Mouse (Mus musculus): Measurements from ENCODE around the gene Fam213b. TPM values are rescaled to one million over a fixed set of nuclear protein-coding genes. Genes with fewer than 3 reads are reported as not detected.
A peak's percentile ranks its signal among the peaks of the same experiment; 100 is the strongest.

Fam213b gene
- polyA plus RNA-seq (2016; fragmentation: Nextera tagmentation; extraction: Ambion mirVana): 35.8 and 38.5 TPM in 2 replicates

DNA sequence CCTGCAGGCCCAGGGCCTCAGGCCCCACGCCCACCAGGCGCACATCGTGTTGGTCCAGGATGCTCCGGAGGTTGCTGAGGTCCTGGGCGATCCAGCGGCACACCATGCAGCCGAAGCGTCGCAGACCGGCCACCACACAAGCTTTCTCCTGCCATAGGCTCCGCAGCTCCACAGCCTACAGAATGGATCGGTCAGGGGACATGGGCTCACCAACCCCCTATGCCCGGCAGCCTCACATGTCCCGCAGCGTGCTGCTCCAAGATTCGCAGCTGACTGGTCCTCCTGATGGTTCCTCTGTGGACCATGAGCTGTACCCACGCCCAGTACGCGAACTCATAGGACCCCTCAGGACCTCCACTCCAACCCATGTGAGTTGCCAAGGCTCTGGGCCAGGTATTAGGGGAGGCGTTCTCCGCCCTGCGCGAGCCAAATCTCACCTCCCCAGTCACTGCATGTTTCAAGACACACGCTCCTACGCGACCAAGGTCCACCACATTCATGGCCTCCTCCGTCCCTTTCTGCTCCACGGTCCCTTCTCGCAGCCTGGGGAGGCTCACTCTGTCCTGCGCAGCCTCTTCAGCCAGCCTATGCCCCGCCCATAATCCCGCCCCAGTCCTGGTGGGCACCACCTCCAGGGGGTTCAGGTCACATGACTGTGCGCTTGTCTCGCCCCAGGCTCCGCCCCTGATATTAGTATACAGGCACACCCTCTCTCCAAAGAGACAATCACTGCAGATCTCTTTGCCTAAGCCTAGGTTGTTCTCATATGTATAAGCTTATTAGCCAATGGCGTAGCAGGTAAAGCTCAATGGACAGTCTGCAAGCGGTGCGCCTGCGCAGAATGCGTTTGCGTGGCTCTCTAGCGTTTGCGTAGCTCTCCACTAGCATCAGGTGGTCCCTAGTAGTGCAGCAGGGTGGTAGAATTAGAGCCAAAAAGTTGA, at the start of gene Fam213b:
TSS of gene Fam213b (minus strand) at position 630 of the 941 bp plus-strand sequence.
- peak within 1 kb of the TSS; percentile 79 for H3K9ac ChIP-seq
- H3K9me3 ChIP-seq (replicated peaks): no peaks in the 10 kb centered on the region
- ATAC-seq (ENCODE audit: insufficient number of reproducible peaks, low FRiP score): peak; percentile 98
- WGBS: 3% methylated on average over 43 of the region's 43 CpGs
- peak within 1 kb of the TSS; percentile 55 for H3K4me3 ChIP-seq
- H3K36me3 ChIP-seq: no peaks in the 10 kb centered on the region
- H3K4me1 ChIP-seq (replicated peaks): peaks cover 16% of the 10 kb centered on the region
- peaks cover 30% of the 10 kb centered on the region for H3K27me3 ChIP-seq (replicated peaks)
- peak within 1 kb of the TSS; percentile 36; the same call in 1 of the 2 replicates for H3K27ac ChIP-seq (ENCODE audit: poor library complexity, severe bottlenecking)
- peak within 1 kb of the TSS; percentile 92 for H3K4me2 ChIP-seq

DNA sequence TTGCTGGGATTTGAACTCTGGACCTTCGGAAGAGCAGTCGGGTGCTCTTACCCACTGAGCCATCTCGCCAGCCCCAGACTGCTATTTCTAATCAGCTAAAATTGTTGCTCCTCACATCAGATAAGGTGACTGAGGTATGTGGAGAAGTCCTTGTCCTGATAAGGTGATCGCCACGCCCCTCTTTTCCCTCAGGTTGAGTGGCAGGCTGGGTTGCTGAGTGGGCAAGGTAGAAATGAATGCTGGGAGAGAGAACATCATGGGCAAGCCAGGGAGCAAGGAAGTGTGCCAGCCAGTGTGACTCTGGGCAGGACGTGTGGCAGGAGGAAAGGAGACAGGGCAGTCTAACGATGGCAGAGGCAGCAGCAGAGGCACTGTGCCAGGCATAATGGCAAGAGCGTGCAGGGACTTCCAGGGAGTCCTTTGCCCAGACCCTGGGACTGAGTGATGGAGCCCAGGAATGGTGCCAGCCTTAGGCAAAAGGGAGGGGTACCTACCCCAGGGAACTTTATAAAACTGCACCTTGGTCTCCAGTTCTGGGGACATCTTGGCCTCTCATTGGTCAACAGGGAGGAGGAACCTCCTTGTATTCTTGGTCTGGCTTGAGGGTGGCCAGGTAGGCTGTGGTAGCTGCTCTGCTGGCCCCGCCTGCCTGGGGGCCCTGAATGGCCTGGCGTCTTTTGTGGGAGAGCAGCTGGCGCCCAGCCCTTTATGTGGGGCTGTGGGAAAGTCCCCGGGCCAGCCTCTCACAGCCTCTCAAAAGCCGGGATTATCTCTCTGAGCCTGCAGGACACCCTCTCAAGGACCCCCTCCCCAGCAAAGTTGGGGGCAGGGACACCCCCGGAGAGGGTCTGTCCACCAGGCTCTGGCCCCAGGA, 49.4 kb upstream of the Fam213b start:
- Histone ChIP-seq H3K27me3 (replicated peaks) (peaks cover 52% of the 10 kb centered on the region), H3K4me2 (no peak overlapping the region), H3K4me3 (no peak overlapping the region), H3K4me1 (replicated peaks) (0 out of 2 replicates have a peak, but pooled peaks cover 11% of the 10 kb centered on the region), H3K9me3 (replicated peaks) (no peaks in the 10 kb centered on the region), H3K27ac (ENCODE audit: poor library complexity, severe bottlenecking) (no peak overlapping the region), H3K36me3 (no peaks in the 10 kb centered on the region), H3K9ac (no peak overlapping the region)
- 57% methylated on average over 14 of the region's 14 CpGs for WGBS
- ATAC-seq (ENCODE audit: insufficient number of reproducible peaks, low FRiP score): no peak

DNA sequence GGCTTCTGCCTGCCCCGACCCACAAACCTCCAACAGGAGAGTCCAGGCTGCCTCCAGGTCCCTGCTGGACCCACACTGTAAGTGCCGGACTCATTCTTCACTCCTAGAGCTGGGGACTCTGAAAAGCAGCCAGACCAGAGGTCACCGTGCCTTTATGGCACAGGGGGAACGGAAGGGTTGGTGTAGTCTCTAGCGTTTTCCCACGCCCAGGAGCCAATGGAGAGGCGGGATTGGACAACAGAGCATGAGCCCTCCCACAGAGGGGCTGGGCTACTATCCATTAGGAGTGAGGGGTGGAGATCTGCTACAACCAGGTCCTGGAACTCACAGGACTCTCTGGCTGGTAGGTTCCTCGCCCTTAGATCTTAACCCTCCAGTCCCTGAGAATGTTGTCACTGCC, 47.4 kb upstream of the Fam213b start:
- peaks cover 32% of the 10 kb centered on the region for H3K27me3 ChIP-seq (replicated peaks)
- H3K4me2 ChIP-seq: peak overlapping the region; percentile 65
- peak overlapping the region; percentile 48; the same call in 1 of the 2 replicates for H3K9ac ChIP-seq
- H3K27ac ChIP-seq (ENCODE audit: poor library complexity, severe bottlenecking): no peak overlapping the region
- peak overlapping the region; percentile 36 for H3K4me3 ChIP-seq
- no peaks in the 10 kb centered on the region for H3K9me3 ChIP-seq (replicated peaks)
- 0 out of 2 replicates have a peak, but pooled peaks cover 11% of the 10 kb centered on the region for H3K4me1 ChIP-seq (replicated peaks)
- no peaks in the 10 kb centered on the region for H3K36me3 ChIP-seq
- peak; percentile 79 for ATAC-seq (ENCODE audit: insufficient number of reproducible peaks, low FRiP score)
- 2% methylated on average over 8 of the region's 8 CpGs for WGBS

DNA sequence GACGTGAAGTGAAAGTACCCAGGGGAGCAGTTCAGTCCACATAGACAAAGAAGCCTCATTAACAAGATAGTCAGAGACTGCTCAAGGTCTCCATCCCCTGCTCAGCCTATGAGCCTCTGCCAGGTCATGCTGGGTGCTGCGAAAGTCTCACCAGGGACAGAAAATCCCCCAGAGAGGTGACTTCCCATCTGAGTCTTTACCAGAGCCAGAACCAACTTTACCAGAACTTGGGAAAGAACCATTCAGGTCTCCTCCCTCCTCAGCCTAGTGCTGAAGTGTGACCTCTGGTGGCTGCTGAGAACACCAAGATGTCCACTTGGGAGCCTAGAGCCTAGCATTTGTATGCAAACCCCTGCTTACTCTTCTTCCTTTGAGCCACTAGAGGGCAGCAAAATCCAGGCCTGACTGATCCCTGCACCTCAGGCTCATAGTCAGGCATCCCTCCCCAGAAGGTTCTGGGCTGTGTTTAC, 45.2 kb upstream of the Fam213b start:
- Histone ChIP-seq H3K36me3 (no peaks in the 10 kb centered on the region), H3K4me1 (replicated peaks) (0 out of 2 replicates have a peak, but pooled peaks cover 11% of the 10 kb centered on the region), H3K9ac (no peak overlapping the region), H3K9me3 (replicated peaks) (no peaks in the 10 kb centered on the region), H3K27ac (ENCODE audit: poor library complexity, severe bottlenecking) (no peak overlapping the region), H3K4me3 (no peak overlapping the region), H3K4me2 (no peak overlapping the region), H3K27me3 (replicated peaks) (peaks cover 12% of the 10 kb centered on the region)
- 14% methylated on average over 2 of the region's 2 CpGs for WGBS
- ATAC-seq (ENCODE audit: insufficient number of reproducible peaks, low FRiP score): peak; percentile 83

DNA sequence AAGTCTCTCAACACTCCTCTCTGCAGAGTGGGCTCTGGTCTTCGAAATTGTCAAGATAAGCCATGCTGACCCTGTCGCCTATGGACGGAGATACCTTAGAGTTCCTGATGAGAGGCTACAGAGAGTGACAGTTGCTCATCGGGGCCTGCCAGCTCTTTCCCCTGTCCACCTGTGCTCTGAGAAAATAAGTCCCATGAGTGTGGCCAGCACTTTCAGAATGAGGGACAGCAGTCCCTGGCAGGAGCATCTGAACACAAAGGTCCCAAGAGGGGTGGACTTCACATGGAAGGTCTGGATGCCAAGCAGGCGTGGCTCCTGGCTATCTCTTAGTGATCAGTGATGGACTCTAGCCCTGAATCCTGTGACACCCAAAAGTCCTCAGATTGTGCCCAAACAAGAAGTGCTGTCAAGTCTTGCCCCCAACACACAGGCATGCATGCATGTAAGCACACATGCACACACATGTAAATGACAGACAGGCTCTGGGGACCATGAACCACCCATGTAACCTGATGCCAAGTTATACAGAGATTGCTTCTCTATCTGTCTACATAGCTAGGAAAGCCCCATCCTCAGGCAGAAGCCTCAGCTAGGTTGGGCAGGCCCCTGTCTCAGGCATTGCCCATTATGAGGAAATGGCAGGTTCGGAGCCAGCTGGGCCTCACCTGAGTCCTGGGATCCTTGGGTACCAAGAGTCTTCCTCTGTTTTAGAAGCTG, 44.5 kb upstream of the Fam213b start:
- H3K4me3 ChIP-seq: no peak overlapping the region
- 67% methylated on average over 6 of the region's 6 CpGs for WGBS
- no peak overlapping the region for H3K4me2 ChIP-seq
- peaks cover 5% of the 10 kb centered on the region for H3K27me3 ChIP-seq (replicated peaks)
- H3K4me1 ChIP-seq (replicated peaks): 0 out of 2 replicates have a peak, but pooled peaks cover 11% of the 10 kb centered on the region
- no peak overlapping the region for H3K9ac ChIP-seq
- no peaks in the 10 kb centered on the region for H3K36me3 ChIP-seq
- H3K9me3 ChIP-seq (replicated peaks): no peaks in the 10 kb centered on the region
- H3K27ac ChIP-seq (ENCODE audit: poor library complexity, severe bottlenecking): no peak overlapping the region
- ATAC-seq (ENCODE audit: insufficient number of reproducible peaks, low FRiP score): no peak

DNA sequence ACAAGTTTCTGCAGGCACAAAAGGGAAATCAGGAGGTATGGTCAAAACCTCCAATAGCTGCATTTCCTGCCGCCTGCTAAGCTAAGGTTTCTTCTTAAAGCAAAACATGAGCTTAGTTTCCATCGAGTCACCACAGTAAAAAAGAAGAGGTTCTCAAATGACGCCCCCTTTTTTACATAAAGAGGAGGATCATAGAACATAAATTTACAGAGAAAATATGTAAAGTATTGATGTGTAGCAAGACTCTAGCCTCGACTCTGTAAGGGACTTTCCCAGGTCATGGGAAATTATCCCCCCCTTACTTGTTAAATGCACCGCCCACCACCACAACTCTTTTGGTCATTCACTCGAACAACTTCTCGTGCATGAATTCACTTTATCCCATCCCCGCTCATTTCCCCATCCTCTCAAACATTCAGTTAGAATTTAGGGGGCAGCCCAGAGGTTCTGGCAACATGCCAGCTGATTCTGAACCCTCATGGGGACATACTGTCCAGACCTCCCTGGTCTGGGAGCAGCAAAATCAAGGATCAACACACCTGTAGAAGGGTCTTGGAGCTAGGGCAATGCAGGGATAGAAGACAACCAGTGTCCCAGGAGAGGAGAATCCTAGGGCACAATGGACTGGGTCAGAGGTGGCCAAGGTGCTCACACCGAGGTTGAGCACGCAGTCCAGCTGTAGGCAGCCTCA, 43.8 kb upstream of the Fam213b start:
- no peak overlapping the region for H3K27ac ChIP-seq (ENCODE audit: poor library complexity, severe bottlenecking)
- no peak overlapping the region for H3K4me3 ChIP-seq
- 79% methylated on average over 10 of the region's 10 CpGs for WGBS

DNA sequence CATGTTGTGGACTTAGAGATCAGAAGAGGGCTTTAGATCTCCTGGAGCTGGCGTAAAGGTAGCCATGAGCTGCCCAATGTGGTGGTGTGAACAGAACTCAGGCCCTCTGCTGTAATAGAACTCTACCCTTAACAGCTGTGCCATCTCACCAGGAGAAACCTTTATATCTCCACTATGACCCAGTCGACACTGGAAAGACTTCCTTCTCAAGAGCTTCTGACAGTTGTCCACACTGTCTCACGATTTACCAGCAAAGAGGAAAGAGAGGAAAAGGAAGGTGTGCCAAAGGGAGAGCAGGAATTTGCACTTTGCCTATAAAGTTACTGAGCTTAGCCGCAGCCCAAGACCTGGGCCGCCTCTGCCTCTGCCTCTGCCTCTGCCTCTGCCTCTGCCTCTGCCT, 42.9 kb upstream of the Fam213b start:
- Histone ChIP-seq H3K4me1 (replicated peaks) (0 out of 2 replicates have a peak, but pooled peaks cover 11% of the 10 kb centered on the region), H3K4me3 (no peak overlapping the region), H3K36me3 (no peaks in the 10 kb centered on the region), H3K4me2 (no peak overlapping the region), H3K27me3 (replicated peaks) (no peaks in the 10 kb centered on the region; the same call in 1 of the 2 replicates), H3K9me3 (replicated peaks) (no peaks in the 10 kb centered on the region), H3K9ac (no peak overlapping the region), H3K27ac (ENCODE audit: poor library complexity, severe bottlenecking) (no peak overlapping the region)
- ATAC-seq (ENCODE audit: insufficient number of reproducible peaks, low FRiP score): no peak
- 85% methylated on average over 5 of the region's 5 CpGs for WGBS

More for the DNA sequence above, 43.8 kb upstream of the Fam213b start:
- no peak for ATAC-seq (ENCODE audit: insufficient number of reproducible peaks, low FRiP score)
- no peaks in the 10 kb centered on the region for H3K36me3 ChIP-seq
- no peak overlapping the region for H3K9ac ChIP-seq
- no peak overlapping the region for H3K4me2 ChIP-seq
- H3K4me1 ChIP-seq (replicated peaks): 0 out of 2 replicates have a peak, but pooled peaks cover 11% of the 10 kb centered on the region
- H3K27me3 ChIP-seq (replicated peaks): no peaks in the 10 kb centered on the region; the same call in 1 of the 2 replicates
- no peaks in the 10 kb centered on the region for H3K9me3 ChIP-seq (replicated peaks)

DNA sequence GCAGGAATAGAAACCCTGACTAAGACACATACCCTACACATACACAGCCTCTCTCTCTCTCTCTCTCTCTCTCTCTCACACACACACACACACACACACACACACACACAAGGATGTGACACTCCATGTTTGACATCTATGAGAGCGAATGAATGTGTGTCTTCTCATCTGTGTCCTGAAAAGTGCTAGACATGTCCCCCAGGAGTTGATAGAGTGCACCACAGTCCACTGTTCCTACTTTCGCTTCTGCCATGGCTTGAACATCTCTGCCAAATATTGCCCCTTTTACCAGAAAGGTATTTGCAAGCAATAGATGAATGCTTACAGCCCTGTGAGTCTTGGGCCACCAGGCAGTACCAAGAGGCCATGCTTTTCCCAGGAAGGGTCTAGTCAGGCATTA, 41.2 kb upstream of the Fam213b start:
- no peaks in the 10 kb centered on the region for H3K36me3 ChIP-seq
- ATAC-seq (ENCODE audit: insufficient number of reproducible peaks, low FRiP score): no peak
- 82% methylated on average over 2 of the region's 2 CpGs for WGBS
- no peaks in the 10 kb centered on the region for H3K4me1 ChIP-seq (replicated peaks)
- no peaks in the 10 kb centered on the region for H3K9me3 ChIP-seq (replicated peaks)
- H3K27me3 ChIP-seq (replicated peaks): no peaks in the 10 kb centered on the region; the same call in 1 of the 2 replicates
- no peak overlapping the region for H3K27ac ChIP-seq (ENCODE audit: poor library complexity, severe bottlenecking)
- H3K4me2 ChIP-seq: no peak overlapping the region
- H3K9ac ChIP-seq: no peak overlapping the region
- no peak overlapping the region for H3K4me3 ChIP-seq

DNA sequence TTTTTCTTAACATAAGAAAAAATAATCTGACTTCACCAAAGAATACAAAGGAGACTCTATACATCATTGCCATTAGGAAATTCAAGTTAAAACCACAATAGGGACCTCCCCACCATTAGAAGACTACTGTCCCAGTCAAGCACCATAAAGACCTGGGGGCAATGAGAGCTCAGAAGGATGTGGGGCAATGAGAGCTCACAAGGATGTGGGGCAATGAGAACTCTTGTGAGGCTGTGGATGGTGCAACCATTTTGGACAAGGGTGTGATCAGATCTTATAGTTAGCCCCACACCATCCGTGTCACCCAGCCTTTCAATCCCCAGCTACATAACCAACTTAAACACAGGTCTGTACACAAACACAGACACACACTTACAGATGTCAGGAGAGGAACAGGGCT, 38.8 kb upstream of the Fam213b start:
- no peaks in the 10 kb centered on the region for H3K36me3 ChIP-seq
- no peak overlapping the region for H3K9ac ChIP-seq
- peaks cover 18% of the 10 kb centered on the region for H3K27me3 ChIP-seq (replicated peaks)
- WGBS: 73% methylated on average over 1 of the region's 1 CpGs
- no peak overlapping the region for H3K4me3 ChIP-seq
- H3K4me2 ChIP-seq: no peak overlapping the region
- no peak overlapping the region for H3K27ac ChIP-seq (ENCODE audit: poor library complexity, severe bottlenecking)
- ATAC-seq (ENCODE audit: insufficient number of reproducible peaks, low FRiP score): no peak
- H3K9me3 ChIP-seq (replicated peaks): no peaks in the 10 kb centered on the region
- no peaks in the 10 kb centered on the region for H3K4me1 ChIP-seq (replicated peaks)

All from heart, embryonic 12.5 days (tissue).